Mouse (Mus musculus) small intestine, adult 2 months (tissue): ENCODE results near the gene Gabrb2.

ENCODE experiments used
- CTCF ChIP-seq: fragments of 200-500 bp; IDR thresholded peaks from 2 replicates; pipeline ENCODE4 v1.5.1; 2012; ENCODE audit warnings: low read depth, mild to moderate bottlenecking, control low read depth, inconsistent platforms, low read length, moderate library complexity, mixed read lengths; ENCODE audit not compliant: insufficient replicate concordance, insufficient read length; ENCODE audit errors: extremely low read depth
- POLR2A ChIP-seq: fragments of 200-500 bp; IDR thresholded peaks from 2 replicates; pipeline ENCODE4 v1.6.1; 2012; ENCODE audit warnings: low read depth, mild to moderate bottlenecking, control low read depth, inconsistent platforms, low read length, moderate library complexity

- TF ChIP-seq POLR2A, result no peak
- TF ChIP-seq CTCF, result no peak
Measured at GRCm38 (mm10) chr11:42621109-42621508, 201.6 kb downstream of the Gabrb2 start.
